Mouse (Mus musculus): ENCODE results near the gene Dnah2. TPM values are rescaled to one million over a fixed set of nuclear protein-coding genes. Genes with fewer than 3 reads are reported as not detected.

Dnah2 gene
- total and polyA plus RNA-seq, 3 experiments: 0.04 to 0.07 TPM; not detected in 1

- TF ChIP-seq ELF1 (IDR thresholded peaks at IDR 0.05; ENCODE audit: low read depth, low read length) (no peak), MYC (IDR thresholded peaks at IDR 0.05; ENCODE audit: low read depth, low read length) (no peak), ZC3H11A (IDR thresholded peaks at IDR 0.05; ENCODE audit: low read depth, low read length) (no peak), POLR2A (IDR thresholded peaks at IDR 0.05; ENCODE audit: control insufficient read depth in 1 of 2, insufficient read depth in 1 of 2, low read depth in 1 of 2, low read length in 2 of 2, poor library complexity in 1 of 2) (no peak), MYB (IDR thresholded peaks at IDR 0.05; ENCODE audit: low read depth, low read length) (no peak), CTCF (IDR thresholded peaks at IDR 0.05 in 2 of 3, conservative IDR thresholded peaks at IDR 0.05 in 1 of 3; ENCODE audit: control insufficient read depth in 1 of 3, insufficient read depth in 1 of 3, low read depth in 2 of 3, low read length in 3 of 3, poor library complexity in 1 of 3, severe bottlenecking in 1 of 3) (no peak), UBTF (IDR thresholded peaks at IDR 0.05; ENCODE audit: borderline replicate concordance, insufficient read depth, low read depth, low read length) (no peak), HCFC1 (IDR thresholded peaks at IDR 0.05; ENCODE audit: low read depth, low read length) (no peak), RAD21 (IDR thresholded peaks at IDR 0.05; ENCODE audit: low read depth, low read length) (no peak), MAX (IDR thresholded peaks at IDR 0.05; ENCODE audit: low read length) (no peak), EP300 (IDR thresholded peaks at IDR 0.05; ENCODE audit: low read depth in 1 of 2, low read length in 2 of 2) (no peak), MXI1 (IDR thresholded peaks at IDR 0.05; ENCODE audit: low read depth, low read length) (no peak), ZNF384 (IDR thresholded peaks at IDR 0.05; ENCODE audit: low read depth, low read length) (no peak), CHD1 (IDR thresholded peaks at IDR 0.05; ENCODE audit: low read depth, low read length) (no peak)
- peaks cover 0 to 14% of the 10 kb centered on the region in 2 experiments; a peak in 2 of 4 replicates for H3K36me3 ChIP-seq (ENCODE audit: control insufficient read depth in 1 of 2, insufficient read depth in 2 of 2, low read length in 2 of 2)
- DNase-seq (ENCODE audit: low read depth, low spot score): no peak
Observed at GRCm38 (mm10) chr11:69564391-69564790, 15.5 kb upstream of the Dnah2 start.

GRCm38 (mm10) chr11:69563373-69563772, 14.5 kb upstream of the Dnah2 start:
- Histone ChIP-seq H3K4me3 (ENCODE audit: control insufficient read depth in 1 of 2, insufficient read depth in 1 of 2, low read depth in 2 of 2, low read length in 2 of 2) (no peak overlapping the region), H3K9me3 (replicated peaks; ENCODE audit: insufficient read depth, low read length) (no peaks in the 10 kb centered on the region), H3K4me1 (ENCODE audit: control insufficient read depth in 1 of 2, insufficient read depth in 2 of 2, low read length in 2 of 2) (no peaks in the 10 kb centered on the region), H3K27ac (ENCODE audit: control insufficient read depth, low read depth, low read length) (no peak overlapping the region), H3K36me3 (ENCODE audit: control insufficient read depth in 1 of 2, insufficient read depth in 2 of 2, low read length in 2 of 2) (peaks cover 0 to 11% of the 10 kb centered on the region in 2 experiments; a peak in 2 of 4 replicates), H3K9ac (ENCODE audit: control insufficient read depth, low read depth, low read length, poor library complexity, severe bottlenecking) (no peak overlapping the region), H3K27me3 (ENCODE audit: control insufficient read depth in 1 of 2, insufficient read depth in 2 of 2, low read length in 2 of 2) (no peaks in the 10 kb centered on the region), H3K79me2 (ENCODE audit: control insufficient read depth, insufficient read depth, low read length, poor library complexity) (no peaks in the 10 kb centered on the region)
- DNase-seq (ENCODE audit: low read depth, low spot score): no peak
- TF ChIP-seq CHD2 (IDR thresholded peaks at IDR 0.05; ENCODE audit: low read length): no peak
- TF ChIP-seq ELF1 (IDR thresholded peaks at IDR 0.05; ENCODE audit: low read depth, low read length): no peak
- no peak for TF ChIP-seq ZNF384 (IDR thresholded peaks at IDR 0.05; ENCODE audit: low read depth, low read length)
- TF ChIP-seq ZC3H11A (IDR thresholded peaks at IDR 0.05; ENCODE audit: low read depth, low read length): no peak
- no peak for TF ChIP-seq KAT2A (conservative IDR thresholded peaks at IDR 0.05; ENCODE audit: low read depth, low read length)
- TF ChIP-seq JUND (IDR thresholded peaks at IDR 0.05; ENCODE audit: low read depth, low read length): no peak
- TF ChIP-seq POLR2AphosphoS2 (IDR thresholded peaks at IDR 0.05; ENCODE audit: low read length): no peak
- TF ChIP-seq ZMIZ1 (IDR thresholded peaks at IDR 0.05; ENCODE audit: low read depth, low read length): no peak
- no peak for TF ChIP-seq USF2 (IDR thresholded peaks at IDR 0.05; ENCODE audit: borderline replicate concordance in 1 of 2, insufficient read depth in 1 of 2, low read depth in 1 of 2, low read length in 2 of 2)
- no peak for TF ChIP-seq SIN3A (IDR thresholded peaks at IDR 0.05; ENCODE audit: low read length)
- no peak for TF ChIP-seq RCOR1 (IDR thresholded peaks at IDR 0.05; ENCODE audit: low read depth, low read length)
- TF ChIP-seq POLR2A (IDR thresholded peaks at IDR 0.05; ENCODE audit: control insufficient read depth in 1 of 2, insufficient read depth in 1 of 2, low read depth in 1 of 2, low read length in 2 of 2, poor library complexity in 1 of 2): no peak
- no peak for TF ChIP-seq ETS1 (IDR thresholded peaks at IDR 0.05; ENCODE audit: low read depth, low read length)
- TF ChIP-seq CHD1 (IDR thresholded peaks at IDR 0.05; ENCODE audit: low read depth, low read length): no peak
- TF ChIP-seq BHLHE40 (IDR thresholded peaks at IDR 0.05; ENCODE audit: borderline replicate concordance, low read depth, low read length): no peak
- no peak for TF ChIP-seq MYC (IDR thresholded peaks at IDR 0.05; ENCODE audit: low read depth, low read length)
- no peak for TF ChIP-seq EP300 (IDR thresholded peaks at IDR 0.05; ENCODE audit: low read depth in 1 of 2, low read length in 2 of 2)

More at GRCm38 (mm10) chr11:69564391-69564790, 15.5 kb upstream of the Dnah2 start:
- H3K27ac ChIP-seq (ENCODE audit: control insufficient read depth, low read depth, low read length): no peak overlapping the region
- H3K4me3 ChIP-seq (ENCODE audit: control insufficient read depth in 1 of 2, insufficient read depth in 1 of 2, low read depth in 2 of 2, low read length in 2 of 2): no peak overlapping the region
- no peaks in the 10 kb centered on the region for H3K27me3 ChIP-seq (ENCODE audit: control insufficient read depth in 1 of 2, insufficient read depth in 2 of 2, low read length in 2 of 2)
- H3K9ac ChIP-seq (ENCODE audit: control insufficient read depth, low read depth, low read length, poor library complexity, severe bottlenecking): no peak overlapping the region
- no peaks in the 10 kb centered on the region for H3K79me2 ChIP-seq (ENCODE audit: control insufficient read depth, insufficient read depth, low read length, poor library complexity)
- H3K4me1 ChIP-seq (ENCODE audit: control insufficient read depth in 1 of 2, insufficient read depth in 2 of 2, low read length in 2 of 2): no peaks in the 10 kb centered on the region
- no peaks in the 10 kb centered on the region for H3K9me3 ChIP-seq (replicated peaks; ENCODE audit: insufficient read depth, low read length)

Measured in MEL (cell line).